Mouse (Mus musculus) CH12F3 (cell line): ENCODE data around the gene Btbd11.
"Not testable (repeated sequence)": the region's sequence is repeated elsewhere in the genome, so short reads cannot be mapped to it uniquely, and the experiment has no call there.

Experiments
- in situ Hi-C: fragments of 300-500 bp; cut with MboI; formaldehyde crosslinking; loops from 2 replicates; pipeline ENCODE4 v1.14.3; 2020; ENCODE audit warnings: low sequenced_read_pairs

Btbd11 gene

DNA sequence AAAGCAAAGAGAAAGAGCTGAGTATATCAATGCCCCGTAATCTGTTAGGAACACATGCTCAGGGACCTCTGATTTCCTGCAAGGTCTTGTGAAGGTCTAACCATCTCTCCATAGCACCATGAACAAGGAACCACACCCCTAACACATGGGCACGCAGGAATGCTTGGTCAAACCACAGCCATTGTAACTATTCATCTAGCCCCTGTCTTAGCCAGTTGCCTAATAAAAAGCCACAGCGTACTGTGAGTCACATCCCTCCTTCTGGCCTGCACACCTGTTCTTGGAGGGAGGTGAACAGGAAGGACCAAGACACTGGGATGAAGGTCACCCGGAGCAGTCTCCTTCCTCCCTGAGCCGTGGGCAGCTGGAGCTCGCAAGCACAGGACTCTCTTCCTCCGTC is 253.0 kb downstream of the Btbd11 start:
- in situ Hi-C loops, result loop anchor here (25.0 kb wide), 1 partner anchor 427 kb away; no protein-coding TSS in a partner anchor

DNA sequence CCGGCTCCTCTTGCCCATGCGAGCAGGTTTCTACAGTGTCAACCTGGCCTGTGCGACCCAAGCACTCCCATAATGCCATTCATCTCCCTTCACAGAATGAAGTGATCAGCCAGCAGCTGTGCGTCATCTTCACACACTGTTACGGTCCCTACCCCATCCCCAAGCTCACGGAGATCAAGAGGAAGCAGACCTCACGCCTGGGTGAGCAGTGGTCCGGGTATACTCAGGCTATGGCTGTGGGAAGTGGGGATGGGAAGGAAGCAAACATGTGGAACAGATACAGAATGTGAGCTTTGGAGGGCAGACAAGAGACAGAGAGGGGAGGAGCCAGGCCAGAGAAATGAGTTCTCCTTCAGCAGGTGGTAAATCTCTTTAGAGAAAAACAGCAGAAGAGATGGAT is 253.8 kb downstream of the Btbd11 start:
- in situ Hi-C loops, result loop anchor here (25.0 kb wide), 1 partner anchor 428 kb away; no protein-coding TSS in a partner anchor

DNA sequence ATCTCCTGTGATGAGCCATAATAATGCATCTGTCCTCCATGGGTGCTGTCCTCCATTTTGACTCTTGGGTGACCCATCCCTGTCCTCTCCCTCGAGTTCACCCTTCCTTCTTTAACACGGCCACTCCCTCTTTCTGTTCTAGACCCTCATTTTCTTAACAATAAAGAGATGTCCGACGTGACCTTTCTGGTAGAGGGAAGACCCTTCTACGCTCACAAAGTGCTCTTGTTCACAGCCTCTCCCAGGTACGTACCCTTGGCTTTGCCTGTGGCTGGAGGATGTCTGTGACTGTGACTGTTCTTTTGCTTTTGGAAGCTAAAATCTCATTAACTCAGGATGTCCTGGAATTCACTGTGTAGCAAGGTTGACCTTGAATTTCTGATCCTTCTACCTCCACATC is 258.7 kb downstream of the Btbd11 start:
- in situ Hi-C loops, result loop anchor here (25.0 kb wide), 1 partner anchor 433 kb away; no protein-coding TSS in a partner anchor

DNA sequence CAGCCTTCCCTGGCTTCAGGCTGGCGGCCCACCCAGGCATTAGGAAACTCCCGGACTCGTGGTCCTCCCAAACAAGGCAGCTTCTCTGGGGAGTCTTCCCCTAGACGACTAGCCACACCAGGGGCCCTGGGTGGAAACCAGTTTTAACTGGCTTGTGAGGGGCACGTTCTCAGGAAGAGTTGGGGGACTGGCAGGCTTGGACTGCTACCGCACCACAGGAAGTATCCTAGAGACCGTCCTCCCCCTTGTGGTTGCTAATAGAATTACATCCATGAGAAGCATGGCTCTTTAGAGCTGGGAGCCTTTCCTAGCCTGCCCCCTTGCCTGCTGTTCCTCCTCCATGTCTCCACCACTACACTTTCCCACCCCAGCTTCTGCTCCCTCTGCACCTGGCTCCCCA is 265.1 kb downstream of the Btbd11 start:
- in situ Hi-C loops, result no loop called here

DNA sequence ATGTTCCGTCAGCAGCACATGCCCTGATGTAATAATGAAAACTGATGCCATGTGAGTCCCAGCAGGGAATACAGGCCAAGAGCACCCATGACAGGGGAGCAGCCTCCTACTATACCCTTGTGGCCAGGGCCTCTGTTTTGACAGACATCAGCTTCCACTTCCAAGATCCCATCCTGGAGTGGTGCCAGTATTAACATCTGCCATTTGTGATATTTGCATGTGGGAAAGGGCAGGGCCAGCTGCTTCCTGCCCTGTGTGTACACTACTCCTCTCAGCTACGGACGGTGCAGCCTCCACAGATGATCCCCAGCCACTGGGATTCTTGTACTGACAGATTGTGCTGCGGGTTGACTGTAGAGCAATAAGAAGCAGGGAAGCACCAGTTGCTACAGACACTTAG is 269.3 kb downstream of the Btbd11 start:
- in situ Hi-C loops, result no loop called here

DNA sequence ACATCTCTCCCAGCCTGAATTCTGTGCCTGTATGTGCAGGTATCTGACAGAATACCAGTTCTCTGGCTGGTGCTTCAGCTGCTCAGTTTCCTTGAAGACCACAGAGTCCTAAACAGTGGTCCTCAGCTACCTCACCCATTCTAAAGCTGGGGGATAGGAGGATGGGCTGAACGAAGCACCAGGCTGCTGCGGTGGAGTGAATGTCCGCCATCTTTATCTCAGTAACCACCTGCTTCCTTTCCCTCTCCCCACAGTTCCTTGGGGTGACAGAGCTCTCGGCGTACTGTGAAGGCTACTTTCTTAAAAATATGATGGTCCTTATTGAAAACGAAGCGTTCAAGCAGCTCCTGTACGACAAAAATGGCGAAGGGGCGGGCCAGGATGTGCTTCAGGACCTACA is 271.3 kb downstream of the Btbd11 start:
- in situ Hi-C loops, result no loop called here

DNA sequence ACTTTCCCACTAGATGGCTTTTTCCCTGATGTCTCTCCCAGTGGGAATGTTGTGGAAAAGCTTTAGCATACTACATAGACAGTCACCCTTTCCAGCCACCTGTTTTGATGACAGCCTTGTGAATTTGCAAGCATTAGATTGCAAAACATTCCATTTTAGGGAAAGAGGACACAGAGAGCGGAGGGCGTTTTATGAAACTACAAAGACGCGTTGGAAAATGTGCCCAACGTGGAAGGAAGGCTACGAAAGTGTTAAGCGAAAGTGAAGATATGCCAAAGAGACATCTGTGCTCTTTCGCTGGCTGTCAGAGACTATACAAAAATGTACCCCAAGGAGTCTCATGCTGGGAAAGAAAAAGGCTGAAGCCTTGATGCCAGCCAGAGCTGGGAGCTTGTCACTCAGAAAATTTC is 286.9 kb downstream of the Btbd11 start:
- in situ Hi-C loops, result no loop called here

DNA sequence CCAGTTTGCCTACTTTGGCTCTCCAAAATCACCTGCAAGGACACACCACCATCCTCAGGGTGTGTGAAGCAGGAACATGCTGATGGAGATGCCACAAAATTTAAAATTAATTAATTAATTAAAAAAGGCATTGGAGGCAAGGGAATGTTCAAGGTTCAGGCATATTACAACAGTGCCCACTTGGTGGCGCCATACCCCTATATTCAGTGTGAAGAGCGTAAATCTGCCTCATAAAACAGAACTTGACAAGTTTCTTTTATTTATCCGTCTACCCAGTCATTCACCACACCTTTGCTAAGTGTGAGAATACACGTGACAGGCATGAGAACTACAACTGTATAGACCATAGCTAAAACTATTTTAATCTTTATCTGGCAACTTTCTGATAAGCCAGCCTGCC is 292.0 kb downstream of the Btbd11 start:
- in situ Hi-C loops, result no loop called here

DNA sequence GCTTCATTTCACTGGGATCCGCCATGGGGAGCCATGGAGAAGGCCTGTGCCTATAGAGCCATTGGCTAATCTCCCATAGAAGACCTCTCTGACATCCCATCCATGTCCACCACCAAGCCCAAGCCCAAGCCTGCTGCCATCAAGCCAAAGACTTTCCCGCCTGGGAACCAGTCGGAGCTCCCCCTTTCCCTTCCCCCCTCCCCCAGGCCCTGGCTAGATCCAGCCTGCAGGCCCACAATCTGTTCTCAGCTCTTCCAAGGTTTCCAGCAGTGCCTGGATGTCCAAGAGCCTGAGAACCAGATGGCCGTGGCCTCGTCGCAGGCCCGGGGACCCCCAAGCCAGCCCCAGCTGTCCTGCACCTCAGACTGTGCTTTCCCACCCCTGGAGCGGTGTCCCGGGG is 295.8 kb downstream of the Btbd11 start:
- in situ Hi-C loops, result no loop called here

DNA sequence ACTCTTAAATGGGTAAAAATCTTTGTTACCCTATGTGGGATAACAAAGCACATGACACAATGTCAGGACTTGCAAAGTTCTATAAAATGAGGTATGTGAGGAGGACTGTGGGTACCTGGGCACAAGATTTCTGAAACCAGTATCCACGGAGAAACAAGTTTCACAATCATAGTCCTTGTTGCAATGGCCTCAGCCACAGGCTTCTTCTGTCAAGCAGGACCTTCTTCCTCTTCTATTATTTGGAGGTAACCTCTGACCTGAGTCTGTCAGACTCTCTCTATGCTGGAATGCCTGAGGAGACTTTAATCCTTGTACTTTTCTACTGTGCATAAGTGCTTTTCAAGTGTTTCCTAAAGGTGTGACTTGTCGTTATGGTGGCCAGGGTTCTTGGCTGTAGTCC is 307.8 kb downstream of the Btbd11 start:
- in situ Hi-C loops, result not testable (repeated sequence)

DNA sequence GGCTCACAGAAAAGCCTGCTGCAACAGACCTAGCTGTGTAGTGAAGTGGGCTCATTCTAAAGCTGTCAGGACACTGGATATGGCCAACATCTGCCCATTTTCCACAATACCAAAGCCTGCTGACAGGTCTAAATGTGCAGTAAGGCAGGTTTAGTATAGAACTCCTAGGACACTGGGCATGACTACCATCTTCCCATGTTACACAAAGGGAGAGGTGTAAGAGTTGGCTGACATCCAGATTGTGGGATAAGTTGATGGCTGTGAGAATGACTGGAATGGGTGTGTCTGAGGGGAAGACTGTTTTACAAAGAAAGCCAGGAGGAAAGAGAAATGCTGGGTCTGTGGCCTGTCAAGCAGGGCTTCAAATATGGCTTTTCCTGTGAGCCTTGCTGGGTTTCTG is 313.1 kb downstream of the Btbd11 start:
- in situ Hi-C loops, result no loop called here

DNA sequence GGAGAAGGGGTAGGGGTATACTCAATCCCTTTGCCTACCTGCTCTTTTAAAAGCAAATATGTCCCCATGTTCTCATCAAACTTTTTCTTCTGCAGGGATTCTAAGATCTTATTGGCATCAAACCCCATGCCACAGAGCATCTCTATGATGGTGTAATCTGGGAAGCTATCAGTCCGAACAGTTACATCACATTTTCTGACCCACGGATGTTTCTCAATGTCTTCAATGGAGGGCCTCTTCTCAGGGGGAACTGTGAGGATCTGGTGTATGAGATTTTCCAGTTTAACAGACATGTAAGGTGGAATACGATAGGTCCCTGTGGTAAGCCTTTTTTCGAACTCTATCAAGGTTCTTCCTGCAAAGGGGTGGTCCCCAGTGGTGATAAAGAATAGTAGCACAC is 323.2 kb downstream of the Btbd11 start:
- in situ Hi-C loops, result not testable (repeated sequence)
